Mouse (Mus musculus) CH12F3 (cell line): ENCODE data around the gene Otog.

ENCODE experiments used
- in situ Hi-C: fragments of 300-500 bp; cut with MboI; formaldehyde crosslinking; loops from 2 replicates; pipeline ENCODE4 v1.14.3; 2020; ENCODE audit warnings: low sequenced_read_pairs

The Otog gene

GRCm38 (mm10) chr7:46240696-46241095 is at the start of gene Otog:
Gene Otog (plus strand): TSS chr7:46240987.
- in situ Hi-C loops: no loop called here

DNA sequence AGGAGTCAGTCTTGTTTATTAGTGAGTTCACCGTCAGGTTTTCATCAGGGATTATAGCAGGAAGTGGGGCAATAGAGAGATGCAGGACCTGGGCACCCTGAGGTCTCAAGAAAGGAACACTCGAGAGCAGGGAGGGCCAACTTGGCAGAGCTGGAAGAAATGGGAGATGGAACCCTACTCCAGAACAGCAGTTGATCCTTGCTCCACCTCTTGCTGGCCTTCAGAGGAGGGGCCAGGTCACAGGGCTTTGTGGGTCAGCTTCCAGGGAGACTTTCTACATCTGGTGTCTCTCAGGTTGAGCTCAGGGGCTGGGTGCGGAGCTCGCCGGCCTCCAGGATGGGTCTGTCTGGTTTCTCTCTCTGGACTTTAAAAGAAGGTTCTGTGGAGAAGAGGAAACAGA is 45.4 kb upstream of the Otog start:
- in situ Hi-C loops: loop anchor here (10.0 kb wide), 1 partner anchor 101 kb away; no protein-coding TSS in a partner anchor

DNA sequence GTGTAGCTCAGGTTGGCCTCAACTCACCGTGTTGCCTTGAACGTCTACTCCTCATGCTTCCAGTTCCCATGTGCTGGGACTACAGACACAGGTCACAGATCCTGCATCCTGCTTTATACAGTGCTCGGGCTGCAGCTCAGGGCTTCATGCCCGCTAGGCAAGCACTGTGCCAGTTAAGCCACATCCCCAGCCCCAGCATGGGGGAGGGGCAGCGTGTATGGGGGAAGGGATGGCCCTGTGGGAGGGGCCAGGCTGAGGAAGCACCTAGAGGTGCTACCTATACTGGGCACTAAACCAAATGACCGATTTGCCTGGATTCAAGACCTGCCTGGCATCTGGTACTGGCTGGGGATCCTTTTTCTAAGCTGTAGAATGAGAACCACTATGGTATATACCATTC is 40.8 kb upstream of the Otog start:
- in situ Hi-C loops: no loop called here

DNA sequence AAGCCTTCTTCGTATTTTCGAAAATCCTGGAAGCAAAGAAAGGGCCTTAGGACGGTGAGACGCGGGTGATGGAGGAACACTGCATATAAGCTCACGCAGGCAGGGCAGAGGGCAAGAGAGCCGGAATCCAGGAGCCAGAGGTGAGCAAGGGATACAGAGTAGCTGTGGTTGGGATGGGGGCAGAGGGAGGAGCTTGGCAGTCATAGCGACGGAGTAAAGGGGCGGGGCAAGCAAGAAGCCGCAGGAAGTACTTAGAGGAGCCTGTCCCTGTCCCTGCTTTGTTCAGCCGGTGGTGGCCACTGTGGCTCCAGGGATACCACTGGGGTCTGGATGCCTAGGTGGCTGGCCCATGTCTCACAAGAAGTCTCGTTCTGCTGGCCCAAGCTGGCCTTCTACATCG is 39.1 kb upstream of the Otog start:
- in situ Hi-C loops: no loop called here

DNA sequence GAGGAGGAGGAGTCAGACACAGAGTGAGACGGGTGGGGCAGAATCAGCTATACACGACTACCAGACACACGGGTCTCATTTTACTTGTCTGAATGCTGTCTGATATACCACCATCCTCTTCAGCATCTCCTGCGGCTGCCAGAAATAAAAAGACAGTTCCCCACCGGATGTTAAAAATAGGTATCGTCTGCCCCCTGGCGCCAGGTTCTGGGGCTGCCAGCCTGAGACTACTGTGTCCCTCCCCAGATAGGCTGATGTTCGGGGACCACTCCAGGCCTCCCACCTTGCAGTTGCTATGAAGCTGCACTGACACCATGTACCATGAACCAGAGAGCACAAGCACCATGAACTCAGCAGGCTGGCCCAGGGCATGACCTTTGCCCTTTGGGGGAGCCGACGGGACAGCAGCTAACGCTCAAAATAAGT is 36.7 kb upstream of the Otog start:
- in situ Hi-C loops: no loop called here

- in situ Hi-C loops: no loop called here
Observed at GRCm38 (mm10) chr7:46204775-46205174, 36.0 kb upstream of the Otog start.

GRCm38 (mm10) chr7:46208131-46208530 is 32.7 kb upstream of the Otog start:
- in situ Hi-C loops: no loop called here

GRCm38 (mm10) chr7:46210276-46210675 is 30.5 kb upstream of the Otog start:
- in situ Hi-C loops: no loop called here

DNA sequence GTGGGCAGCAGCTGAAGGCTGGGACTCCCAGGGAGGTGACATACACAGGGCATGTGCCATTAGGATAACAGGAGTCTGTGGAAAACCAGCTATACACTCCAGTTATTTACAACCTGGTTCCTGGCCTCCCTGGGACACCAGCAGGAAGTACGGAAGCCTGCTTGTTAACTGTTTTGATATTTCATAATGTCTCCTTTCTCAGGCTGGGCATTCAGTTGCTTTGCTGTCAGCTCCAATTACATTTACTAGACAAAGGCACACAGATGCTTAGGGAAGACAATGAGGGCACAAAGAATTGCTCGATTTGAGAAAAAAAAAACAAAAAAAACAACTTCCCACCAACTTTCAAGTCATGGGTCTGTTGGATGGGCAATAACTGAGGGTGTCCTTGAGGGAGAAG is 24.3 kb upstream of the Otog start:
- in situ Hi-C loops: no loop called here

DNA sequence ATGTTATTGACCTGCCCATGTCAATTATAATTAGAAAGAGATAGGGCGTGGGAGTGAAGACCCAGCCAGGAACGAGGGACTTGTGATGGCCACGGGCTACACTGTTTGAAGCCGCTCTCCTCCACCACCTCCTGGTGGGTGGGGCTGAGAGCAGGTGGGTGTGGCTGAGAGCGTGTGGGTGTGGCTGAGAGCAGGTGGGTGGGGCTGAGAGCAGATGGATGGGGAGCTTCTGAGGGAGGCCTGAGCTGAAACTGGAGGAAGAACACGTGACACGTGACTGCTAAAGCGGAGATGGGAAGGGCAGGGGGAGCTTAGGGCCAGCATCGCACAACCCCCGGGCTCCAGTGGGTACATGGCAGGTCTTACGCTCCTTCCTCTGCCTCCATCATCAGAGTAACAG is 22.4 kb upstream of the Otog start:
- in situ Hi-C loops: no loop called here

DNA sequence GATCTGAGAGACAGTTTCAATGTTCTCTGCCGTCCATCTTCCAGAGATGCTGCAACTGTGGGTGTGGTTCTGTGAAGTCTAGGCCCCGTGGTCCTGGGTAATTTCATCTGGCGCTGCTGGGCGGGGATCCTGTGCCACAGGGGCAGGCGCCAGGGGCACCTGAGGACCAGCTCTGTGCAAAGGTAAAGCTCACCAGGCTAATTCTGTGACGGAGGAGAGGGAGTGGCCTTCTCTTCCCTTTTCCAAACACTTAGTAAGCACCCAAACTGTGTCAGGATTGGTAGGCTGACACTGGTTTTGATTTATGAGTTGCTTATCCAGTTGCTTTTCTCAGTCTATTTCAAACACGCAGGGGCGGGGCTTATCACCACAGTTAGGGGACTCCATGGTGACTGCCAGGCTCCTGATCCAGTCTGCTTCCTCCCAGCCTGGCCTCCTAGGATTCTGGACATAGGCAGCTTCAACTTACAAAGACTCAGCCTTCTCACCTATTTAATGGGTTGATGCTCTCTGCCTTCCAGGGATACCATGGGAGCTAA is 20.1 kb upstream of the Otog start:
- in situ Hi-C loops: no loop called here

DNA sequence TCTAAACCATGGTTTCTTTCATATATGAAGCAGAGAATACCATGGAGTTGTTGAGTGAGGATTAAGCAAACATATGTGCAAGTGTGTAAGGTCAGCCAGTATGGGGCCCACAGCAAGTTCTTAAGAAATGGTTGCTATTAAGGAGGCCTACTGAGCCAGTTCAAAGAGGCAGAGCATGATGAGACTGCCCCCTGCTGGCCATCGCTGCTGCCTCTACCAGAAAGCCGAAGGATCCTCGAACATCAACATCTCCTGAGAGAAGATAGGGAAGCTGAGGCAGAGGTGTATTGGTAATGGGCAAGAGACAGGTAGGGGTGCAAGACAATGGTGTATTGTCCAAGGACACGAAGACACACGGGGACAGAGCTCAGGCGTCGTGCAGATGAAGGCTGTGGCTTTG is 14.5 kb upstream of the Otog start:
- in situ Hi-C loops: no loop called here

DNA sequence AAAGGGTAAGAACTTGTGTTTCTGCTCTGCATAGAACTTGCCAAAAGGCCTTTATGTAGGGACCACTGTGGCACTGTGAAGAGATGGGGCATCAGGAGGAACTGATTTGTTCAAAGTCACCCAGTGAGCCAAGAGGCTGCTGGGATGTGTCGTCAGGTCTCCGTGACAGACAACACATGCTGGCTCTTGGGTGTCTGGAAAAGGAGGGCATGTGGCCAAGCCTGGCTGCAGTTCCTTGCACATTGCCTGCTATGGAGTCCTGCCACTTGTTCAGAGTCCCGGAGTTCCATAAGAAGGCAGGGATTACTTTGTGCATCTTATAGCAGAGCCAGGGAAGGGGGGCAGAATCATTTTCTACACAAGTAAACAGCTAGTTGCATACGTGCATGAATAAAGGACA is 13.9 kb upstream of the Otog start:
- in situ Hi-C loops: no loop called here

DNA sequence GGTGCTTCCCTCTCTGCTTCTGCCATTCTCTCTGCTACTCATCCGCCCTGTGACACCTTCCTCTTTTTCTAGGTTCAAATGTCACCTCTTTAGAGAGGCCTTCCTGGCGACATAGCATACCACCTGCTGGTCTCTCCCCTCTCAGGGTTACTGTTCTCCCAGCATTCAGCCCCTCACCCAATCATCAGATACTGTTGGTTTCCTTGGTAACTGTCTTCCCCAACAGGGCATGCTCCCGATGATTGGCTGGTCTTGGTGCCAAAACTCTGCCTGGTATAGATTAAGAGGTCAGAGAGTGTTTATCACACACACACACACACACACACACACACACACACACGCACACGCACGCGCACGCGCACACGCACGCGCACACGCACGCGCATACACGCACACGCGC is 4.8 kb upstream of the Otog start:
- in situ Hi-C loops: no loop called here

DNA sequence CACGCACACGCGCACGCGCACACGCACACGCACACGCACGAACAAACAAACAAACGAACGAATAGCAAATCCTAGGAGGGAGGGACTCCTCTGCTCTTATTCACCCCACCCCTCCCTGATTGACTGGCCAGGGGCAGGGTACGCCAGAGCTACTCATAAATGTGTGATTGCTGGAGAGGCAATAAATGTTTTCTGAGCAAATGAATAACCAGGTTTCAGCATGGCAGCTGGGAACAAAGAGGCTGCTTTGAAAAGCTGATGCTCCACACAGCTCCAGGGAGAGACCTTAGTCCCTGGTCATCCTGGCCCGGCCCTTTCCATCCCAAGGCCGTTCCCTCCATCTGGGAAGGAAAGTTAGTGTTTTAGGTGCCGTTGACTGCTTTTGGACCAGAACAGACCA is 4.4 kb upstream of the Otog start:
- in situ Hi-C loops: no loop called here

GRCm38 (mm10) chr7:46237192-46237591 is 3.6 kb upstream of the Otog start:
- in situ Hi-C loops: no loop called here

DNA sequence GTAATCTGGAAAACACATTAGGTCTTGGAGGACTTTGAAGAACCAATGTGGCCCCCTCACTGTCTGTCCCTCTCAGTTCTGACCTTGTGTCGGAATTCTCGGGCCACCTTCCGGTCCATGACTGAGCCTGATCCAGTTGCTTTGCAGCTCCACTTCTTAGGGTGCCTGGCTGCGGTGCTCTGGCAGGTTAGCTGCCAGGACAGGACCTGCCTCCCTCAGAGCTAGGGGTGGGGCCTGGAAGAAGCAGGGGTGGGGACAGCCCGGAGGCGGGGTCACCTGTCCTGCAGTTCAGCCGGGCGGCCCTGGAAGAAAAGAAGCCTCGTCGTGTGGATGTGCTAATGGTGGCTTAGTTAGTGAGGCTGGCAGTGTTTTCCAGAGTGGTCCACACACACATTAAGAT is 2.4 kb upstream of the Otog start, which contains the start of gene Ush1c:
TSS of gene Ush1c (minus strand) at position 158 of the 400 bp plus-strand sequence.
- in situ Hi-C loops: no loop called here

DNA sequence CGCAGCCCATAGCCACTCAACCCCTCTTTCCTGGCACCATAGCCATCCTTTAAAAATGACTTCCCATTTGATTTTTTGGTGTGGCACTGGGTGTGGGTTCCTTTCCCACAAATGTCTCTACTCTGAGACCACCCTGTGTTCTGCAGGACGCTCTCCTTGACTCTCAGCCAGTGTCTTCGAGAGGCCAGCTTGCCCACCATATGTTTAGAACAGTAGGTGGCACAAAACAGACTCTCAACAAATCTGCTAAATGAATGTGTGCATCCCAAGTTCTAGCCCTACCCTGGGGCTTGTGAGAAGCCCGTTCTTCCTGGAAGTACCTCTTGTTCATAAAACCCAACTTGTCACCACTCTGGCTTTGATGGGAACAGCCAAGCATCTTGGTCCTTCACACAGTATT is 696 bp upstream of the Otog start:
- in situ Hi-C loops: no loop called here

DNA sequence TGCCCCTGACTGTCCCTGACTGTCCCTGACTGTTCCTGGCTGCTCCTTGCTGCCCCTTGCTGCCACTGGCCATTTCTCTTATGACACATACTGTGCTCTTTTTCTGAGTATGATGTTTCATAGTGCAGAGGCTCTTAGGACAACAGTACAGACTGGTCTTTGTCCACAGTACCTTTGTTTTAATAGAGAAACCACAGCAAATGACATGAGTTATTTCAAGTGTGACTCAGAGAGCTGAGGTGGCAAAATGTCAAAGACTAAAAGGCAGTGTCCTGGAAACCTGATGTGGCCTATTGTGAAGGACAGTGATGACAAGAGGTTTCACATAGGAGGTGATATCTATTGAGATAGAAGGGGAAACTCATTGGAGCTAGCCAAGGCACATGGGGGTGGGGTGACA is 6.1 kb downstream of the Otog start:
- in situ Hi-C loops: no loop called here

- in situ Hi-C loops: no loop called here
Observed at GRCm38 (mm10) chr7:46247606-46248005, 6.8 kb downstream of the Otog start.

DNA sequence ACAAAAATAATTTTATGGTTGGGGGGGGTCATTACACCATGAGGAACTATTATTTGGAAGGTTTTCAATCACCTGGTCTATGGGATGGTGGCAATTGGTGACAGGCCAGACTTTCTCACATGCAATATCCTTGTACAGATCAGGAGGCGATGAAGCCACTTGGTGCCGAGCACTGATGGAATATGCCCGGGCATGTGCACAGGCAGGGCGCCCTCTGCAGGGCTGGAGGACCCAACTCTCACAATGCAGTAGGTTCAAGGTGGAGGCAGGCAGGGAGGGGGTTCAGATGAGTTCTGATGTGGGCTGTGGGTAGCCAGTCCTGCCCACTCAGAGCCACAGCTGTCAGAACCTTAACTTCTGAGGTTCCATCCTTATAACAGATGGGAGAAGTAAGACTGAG is 11.1 kb downstream of the Otog start:
- in situ Hi-C loops: no loop called here

GRCm38 (mm10) chr7:46276156-46276555 is 35.4 kb downstream of the Otog start:
- in situ Hi-C loops: loop anchor here (25.0 kb wide), 1 partner anchor 261 kb away; no protein-coding TSS in a partner anchor

- in situ Hi-C loops: loop anchor here (10.0 to 25.0 kb wide), 2 partner anchors 95 to 257 kb away; partner anchors contain the start of gene Myod1
Observed at GRCm38 (mm10) chr7:46279946-46280345, 39.2 kb downstream of the Otog start.
